Mouse (Mus musculus): Measurements from ENCODE around the gene Rpp25l.
"Not testable (repeated sequence)": the region's sequence is repeated elsewhere in the genome, so short reads cannot be mapped to it uniquely, and the experiment has no call there.

The Rpp25l gene

DNA sequence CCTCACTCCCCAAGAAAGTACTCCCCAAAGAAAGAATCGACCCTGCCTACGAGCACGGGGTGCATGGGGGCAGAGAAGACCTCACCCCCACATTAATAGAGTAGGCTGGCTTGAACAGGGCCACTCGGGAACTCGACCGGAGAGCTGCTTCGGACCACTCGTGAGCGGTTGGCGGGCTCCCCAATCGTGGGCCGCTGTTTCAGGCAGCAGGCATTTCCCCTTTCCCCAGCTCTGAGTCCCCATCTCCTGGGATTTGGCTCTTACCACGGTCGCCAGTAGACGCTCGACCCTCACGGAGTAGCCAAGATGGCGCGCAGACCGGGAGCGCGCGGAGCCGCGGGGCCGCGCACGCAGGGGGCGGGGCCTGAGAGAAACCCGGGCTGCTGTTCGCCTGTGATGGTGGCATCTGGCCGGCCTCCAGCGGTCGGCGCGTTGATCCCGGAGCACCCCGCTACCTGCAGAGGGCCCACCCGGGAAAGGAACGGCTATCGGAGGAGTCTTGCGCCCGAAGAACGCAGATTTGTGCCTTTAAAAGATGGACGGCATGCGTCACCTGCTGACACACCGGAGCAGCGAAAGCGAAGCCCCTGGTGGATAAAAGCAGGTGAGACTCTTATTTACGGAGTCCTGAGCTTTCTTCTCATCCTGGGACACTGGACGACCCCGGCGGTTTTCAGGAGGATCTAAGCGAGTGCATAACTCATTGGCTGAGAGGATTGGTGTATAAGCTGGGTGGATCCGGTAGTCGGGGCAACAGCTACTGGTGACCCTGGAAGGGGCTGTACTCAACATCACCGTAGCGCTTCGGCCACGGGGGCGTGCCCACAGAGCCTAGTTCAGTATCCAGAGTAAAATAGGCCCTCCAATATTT is at the start of gene Rpp25l:
Gene Rpp25l, minus strand, starts transcription at position 338 of the 871 bp plus-strand sequence.
- peak; percentile 85 for DNase-seq (ENCODE audit: low read depth, low spot score)

DNA sequence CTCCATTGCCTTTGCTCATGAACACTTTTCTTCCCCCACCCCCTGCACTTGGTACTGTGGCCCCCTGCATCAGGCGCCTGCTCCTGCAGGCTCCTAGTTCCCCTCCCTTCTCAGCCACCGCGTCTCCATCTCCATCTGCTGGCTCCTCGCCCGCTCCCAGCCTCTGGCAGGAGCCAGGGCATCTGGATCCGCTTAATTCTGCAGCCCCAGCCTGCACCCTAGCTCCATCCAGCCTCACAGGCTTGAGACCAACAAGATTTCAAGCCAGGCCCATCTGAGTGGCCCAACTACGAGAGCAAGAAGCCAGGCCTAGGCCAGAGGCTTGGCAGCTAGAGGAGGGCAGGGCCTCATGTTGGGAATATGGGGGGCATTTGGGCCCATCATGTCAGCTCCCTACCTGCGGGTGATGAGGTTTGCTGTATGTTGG is 49.4 kb upstream of the Rpp25l start:
- DNase-seq (ENCODE audit: low read depth, low spot score): not testable (repeated sequence)

DNA sequence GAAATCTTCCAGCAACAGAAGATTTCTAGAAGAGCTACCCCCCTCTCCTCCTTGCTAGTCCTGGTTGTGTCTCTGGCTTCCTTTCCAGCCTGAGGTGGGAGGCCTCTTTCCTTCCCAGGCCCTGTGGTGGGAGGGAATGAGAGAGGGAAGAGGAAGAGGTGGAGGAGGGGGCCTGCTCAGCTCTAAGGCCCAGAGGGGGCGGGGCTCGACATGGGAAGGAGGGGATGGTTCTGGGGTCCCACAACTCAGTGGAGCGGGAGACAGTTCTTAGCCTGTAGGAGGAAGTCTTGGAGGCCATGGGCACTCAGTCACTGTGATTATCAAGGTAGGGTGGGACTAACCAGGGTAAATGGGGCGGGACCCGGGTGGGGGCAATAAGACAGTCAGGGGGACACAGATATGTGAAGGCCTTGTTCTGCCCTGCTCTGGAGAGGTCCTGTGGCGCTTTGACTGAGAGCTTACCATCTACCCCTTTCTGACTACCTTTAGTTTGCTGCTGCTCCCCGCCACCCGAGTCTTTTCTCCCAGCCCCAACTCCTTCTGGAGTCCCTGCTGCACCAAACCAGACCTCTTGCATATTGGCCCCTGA is 48.9 kb upstream of the Rpp25l start:
- no peak for DNase-seq (ENCODE audit: low read depth, low spot score)

DNA sequence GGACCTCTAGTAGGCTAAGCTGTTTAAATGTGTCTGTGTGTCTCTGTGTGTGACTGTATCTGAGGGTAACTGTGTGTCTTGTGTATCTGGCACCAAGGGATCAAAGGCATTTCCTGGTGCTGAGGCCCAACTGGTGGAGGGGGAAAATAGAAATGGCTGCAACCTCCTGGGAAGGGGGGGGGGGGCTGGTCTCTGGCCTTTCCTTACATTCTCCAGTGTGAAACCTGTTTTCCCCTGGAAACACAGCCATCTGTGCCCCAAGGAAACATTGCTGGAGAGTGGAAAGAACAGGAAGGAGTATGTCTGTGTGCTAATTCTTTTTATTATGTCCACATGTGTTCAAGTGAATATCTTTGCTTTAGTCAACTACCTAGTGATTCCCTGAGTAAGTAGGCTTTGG is 48.3 kb upstream of the Rpp25l start:
- DNase-seq (ENCODE audit: low read depth, low spot score): no peak

DNA sequence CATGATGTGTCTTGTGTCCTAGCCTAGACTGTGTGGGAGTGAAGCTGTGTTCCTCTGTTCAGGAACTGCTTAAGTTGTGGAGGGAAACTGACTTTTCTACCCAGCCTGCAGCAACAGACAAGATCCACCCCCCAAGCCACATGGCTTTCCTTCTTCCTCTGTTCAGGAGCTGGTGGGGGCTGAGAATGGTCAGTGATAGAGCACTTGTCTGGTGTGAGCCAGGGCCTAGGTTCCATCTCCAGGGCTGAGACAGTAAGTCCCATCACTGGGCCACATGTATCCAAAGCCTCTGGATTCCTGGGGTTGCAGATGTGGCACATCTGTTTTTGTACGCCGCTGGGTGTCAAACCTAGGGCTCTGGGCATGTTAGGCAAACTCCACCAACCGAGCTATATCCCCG is 47.6 kb upstream of the Rpp25l start:
- no peak for DNase-seq (ENCODE audit: low read depth, low spot score)

DNA sequence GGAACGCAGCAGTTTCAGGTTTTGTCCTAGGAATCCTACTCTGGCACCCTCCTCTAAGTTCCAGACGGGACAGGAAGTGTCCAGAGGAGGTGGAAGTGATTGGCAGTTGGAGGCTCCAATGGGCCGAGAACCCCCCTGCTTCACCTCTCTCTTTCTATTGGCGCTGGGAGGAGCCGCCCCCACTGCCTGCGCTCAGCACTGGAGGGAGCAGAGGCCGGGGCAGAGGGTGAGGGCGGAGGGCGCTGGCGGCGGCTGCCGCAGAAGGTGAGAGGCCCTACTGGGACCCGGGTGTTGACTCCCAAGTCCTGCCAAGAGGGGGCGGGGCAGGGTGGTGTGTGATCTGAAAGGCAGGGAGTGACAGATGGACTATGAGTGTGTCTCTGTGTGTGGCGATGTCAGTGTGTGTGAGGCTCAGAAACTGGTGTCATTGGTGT is 47.0 kb upstream of the Rpp25l start:
- DNase-seq (ENCODE audit: low read depth, low spot score): peak; percentile 96

DNA sequence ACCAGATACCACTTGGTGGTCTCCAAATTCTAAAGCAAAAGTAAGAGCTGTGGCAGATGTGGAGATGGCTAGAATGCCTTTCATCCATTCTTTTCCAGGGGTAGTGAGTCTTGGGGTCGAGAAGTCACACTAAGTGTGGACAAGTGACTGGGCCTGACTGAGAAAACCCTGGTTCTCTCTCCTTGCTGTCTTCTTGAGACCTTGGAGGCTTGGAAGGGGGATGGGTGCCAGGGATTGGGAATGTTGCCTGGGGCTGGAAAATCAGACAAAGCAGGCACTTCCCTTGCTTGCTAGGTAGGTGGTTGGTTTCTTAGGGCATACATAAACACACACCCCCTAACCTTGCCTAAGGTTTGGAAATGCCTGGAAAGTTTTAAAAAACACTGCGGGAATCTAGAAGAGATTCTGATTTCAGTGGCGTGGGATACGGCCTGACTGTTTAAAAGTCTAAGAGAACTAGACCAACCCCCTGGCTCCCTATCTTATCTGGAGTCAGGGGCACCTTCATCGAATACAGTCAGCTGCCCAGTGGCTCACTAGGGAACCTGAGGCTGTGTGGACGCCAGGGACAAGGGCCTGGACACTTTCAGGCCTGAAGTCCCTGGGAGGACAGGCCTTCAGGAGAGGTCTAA is 46.4 kb upstream of the Rpp25l start:
- DNase-seq (ENCODE audit: low read depth, low spot score): peak; percentile 24

DNA sequence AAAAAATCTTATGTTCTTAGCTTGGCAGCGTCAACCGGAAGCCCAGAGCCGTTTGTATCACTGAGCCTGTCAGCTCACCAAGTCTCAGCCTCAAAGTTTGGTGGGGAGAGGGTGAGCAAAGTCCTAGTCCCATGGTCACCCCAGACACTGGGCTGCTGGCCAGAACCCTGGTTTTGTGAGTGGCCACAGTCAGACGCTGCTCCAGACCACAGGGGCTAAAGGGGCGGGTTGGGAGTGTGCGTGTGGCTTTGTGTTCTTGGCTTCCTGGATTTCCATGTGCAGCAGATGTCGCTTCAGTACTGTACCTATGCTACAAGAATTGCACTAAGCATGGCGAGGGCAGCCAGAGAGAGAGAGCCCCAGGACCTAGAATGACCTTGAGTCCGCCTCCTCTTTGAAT is 45.9 kb upstream of the Rpp25l start:
- no peak for DNase-seq (ENCODE audit: low read depth, low spot score)

DNA sequence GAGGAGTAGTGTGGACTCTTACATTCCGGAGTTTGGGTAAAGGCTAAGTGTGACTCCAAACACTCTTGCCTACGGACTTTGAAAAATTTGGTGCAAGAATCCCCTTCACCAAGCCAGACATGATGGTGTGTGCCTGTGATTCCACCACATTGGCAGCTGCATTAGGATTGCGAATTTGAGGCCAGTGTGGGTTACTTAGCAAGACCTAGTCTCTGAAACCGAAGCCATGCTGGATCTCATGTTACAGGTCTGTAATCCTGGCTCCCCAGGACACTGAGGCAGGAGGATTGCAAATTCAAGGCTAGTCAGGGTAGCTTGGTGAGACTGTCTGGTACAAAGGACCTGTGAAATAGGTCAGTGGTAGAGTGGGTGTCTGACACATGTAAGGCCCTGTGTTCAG is 45.4 kb upstream of the Rpp25l start:
- DNase-seq (ENCODE audit: low read depth, low spot score): no peak

DNA sequence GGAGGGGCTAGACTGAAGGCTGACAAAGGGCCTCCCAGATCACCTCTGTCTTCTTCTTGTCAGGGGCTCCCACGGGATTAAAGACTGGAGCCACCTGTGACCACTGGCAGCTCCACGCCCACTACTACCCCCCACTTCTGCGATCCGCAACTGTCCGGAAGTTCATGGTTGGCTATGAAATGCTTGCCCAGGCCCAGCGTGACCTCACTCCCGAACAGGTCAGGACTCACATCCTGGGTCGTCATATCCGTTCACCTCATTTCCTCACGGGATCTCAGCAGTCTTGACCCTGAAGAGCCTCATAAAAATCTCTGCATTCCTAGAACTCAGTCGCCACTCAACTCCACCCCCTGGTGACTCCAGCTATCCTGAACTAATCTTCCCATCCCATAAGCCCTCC is 44.7 kb upstream of the Rpp25l start:
- peak; percentile 57 for DNase-seq (ENCODE audit: low read depth, low spot score)

DNA sequence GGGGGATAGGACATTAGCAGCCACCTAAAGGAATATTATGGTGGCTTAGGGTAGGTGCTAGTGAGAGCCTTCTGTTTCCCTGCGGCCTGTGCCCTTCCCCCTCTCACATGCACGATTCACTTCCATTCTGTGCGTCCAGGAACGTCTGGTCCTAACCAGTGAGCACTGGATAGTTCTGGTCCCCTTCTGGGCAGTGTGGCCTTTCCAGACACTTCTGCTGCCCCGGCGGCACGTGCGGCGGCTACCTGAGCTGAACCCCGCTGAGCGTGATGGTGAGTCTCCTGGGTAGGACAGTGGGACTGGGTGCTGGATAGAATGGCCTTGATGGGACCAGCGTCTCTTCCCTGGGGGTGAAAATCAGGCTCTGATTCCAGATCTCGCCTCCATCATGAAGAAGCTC is 44.0 kb upstream of the Rpp25l start:
- DNase-seq (ENCODE audit: low read depth, low spot score): no peak

DNA sequence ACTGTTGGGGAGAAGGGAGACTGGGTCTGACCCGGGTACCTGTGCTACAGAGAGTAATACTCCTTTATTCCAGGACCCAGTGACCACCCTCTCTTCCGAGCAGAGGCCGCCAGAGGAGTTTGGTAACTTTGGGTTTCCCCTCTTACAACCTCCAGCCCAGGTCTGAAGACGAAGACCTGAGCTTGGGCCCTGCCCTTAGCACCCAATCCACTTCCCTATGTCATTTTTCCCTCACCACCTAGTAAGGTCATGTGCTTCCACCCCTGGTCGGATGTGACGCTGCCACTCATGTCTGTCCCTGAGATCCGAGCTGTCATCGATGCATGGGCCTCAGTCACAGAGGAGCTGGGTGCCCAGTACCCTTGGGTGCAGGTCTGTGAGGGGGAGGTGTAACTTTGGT is 43.1 kb upstream of the Rpp25l start:
- DNase-seq (ENCODE audit: low read depth, low spot score): no peak

DNA sequence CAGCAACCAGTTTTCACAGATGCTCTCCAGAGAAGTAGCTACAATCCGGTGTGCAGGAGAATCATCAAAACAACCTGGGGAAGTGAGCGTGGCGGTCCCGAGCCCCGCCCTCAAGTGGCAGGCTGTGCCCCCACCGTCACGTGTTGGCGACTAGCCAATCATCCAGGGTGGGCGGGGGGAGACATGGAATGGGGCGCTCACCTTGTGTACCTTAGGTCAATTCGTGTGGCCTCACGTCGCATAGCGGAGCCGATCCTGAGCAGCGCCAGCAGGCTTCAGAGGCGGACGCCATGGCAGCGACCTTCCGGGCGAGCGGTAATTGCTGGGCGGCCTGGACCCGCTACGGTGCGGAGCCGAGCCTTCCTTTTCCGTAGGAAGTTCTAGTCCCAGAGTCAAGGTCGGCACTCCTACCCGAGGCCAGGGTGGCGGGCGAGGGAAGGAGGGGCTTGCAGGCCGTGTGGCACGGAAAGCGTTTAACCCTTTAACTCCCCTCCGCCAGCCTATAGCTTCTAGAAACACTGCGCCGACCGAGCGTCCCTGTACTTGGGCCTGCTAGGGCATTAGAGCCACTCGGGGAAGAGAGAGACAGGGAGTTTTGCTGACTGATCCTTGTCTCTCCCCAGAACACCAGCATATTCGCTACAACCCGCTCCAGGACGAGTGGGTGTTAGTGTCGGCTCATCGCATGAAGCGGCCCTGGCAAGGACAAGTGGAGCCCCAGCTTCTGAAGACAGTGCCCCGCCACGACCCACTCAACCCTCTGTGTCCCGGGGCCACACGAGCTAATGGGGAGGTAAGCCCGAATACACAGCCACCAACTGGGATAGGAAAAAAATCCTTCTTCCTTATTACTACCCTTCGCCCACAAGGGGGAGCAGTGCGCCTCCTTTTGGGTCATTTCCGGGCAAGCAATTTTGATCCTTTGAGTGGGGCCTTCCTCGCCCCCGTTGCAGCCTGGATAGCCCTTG is 42.3 kb upstream of the Rpp25l start, which contains the start of gene Sigmar1:
Gene Sigmar1, minus strand, starts transcription at position 820 of the 968 bp plus-strand sequence.
- peak; percentile 97 for DNase-seq (ENCODE audit: low read depth, low spot score)

DNA sequence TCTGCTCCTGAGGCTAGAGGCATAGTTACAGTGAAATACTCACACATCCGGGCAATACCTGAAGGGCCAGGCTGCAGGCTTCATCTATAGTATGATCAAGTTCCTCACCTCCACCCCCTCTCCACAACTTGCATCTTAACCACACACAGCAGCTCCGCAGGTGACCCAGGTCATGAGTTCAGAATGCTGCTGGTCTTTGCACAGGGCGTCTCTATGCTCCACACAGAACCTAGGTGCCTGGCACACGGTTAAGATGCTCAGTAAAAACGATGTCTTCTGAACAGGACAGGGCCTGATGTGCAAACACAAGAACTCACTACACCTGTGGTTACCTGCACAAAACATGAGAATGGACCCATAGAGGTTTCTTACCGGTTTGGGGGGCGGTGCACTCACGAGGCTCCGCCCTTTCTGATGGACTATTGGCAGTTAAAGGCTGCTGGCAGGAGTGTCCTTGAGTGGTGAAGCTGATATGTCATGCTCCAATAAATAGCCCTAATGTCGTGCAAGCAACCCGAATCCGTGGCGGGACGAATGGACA is 41.5 kb upstream of the Rpp25l start, which contains the start of gene Galt:
Gene Galt, plus strand, starts transcription at position 432 of the 541 bp plus-strand sequence.
- DNase-seq (ENCODE audit: low read depth, low spot score): peak; percentile 93

DNA sequence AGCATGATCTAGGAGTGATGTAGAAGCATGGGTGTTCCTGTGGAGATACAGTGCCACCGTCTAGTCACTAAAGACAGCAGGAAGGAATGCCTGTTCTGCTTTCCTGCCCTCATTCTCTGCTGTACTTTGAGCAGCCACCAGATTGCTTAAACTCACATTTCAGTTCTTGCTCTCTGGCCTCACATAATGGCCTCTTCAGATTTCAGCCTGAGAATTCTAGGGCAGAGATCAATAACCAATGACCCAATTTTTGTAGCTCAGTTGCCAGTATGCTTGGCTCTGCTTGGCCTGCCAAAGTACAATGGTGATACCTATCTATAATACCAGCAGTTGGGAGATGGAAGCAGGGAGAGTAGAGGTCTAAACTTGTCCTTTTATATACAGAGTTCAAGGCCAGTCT is 31.7 kb upstream of the Rpp25l start:
- DNase-seq (ENCODE audit: low read depth, low spot score): no peak

DNA sequence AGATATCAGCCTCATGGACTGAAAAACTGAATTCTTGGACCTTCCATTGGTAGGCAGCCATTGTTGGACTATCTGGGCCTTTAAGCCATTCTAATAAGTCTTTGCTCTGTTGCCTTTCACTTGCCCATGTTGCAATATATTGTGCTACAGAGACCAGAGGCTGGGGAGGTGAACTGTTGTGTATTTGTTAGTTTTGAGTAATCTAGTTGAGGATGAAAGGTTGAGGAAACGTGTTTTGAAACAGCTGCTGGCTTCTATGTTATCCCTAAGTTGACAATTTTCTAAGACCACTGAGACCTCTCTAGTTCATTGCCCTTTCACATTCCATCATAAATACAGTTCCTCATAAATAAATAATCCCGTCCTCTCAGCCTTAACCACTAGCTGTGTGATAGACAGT is 30.8 kb upstream of the Rpp25l start:
- DNase-seq (ENCODE audit: low read depth, low spot score): no peak

DNA sequence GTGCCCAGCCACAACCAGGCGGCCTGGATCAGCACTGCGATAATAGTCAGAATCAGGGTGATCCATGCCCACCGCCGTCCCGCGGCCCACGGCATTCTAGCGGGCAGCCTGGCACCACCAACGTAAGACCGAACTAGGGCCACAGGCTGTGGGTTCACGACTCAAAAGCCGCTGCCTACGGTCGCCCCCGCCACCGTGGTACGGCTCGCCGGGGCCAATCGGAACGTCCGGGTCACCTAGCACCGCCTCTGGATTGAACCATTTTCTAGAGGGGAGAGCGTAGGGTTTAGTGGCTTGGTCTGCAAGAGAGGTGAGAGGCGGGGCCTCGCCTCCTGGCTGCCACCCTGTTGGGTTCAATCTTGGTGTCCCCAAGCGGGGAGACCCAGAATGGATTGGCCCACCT is 27.8 kb upstream of the Rpp25l start:
- DNase-seq (ENCODE audit: low read depth, low spot score): peak; percentile 99

DNA sequence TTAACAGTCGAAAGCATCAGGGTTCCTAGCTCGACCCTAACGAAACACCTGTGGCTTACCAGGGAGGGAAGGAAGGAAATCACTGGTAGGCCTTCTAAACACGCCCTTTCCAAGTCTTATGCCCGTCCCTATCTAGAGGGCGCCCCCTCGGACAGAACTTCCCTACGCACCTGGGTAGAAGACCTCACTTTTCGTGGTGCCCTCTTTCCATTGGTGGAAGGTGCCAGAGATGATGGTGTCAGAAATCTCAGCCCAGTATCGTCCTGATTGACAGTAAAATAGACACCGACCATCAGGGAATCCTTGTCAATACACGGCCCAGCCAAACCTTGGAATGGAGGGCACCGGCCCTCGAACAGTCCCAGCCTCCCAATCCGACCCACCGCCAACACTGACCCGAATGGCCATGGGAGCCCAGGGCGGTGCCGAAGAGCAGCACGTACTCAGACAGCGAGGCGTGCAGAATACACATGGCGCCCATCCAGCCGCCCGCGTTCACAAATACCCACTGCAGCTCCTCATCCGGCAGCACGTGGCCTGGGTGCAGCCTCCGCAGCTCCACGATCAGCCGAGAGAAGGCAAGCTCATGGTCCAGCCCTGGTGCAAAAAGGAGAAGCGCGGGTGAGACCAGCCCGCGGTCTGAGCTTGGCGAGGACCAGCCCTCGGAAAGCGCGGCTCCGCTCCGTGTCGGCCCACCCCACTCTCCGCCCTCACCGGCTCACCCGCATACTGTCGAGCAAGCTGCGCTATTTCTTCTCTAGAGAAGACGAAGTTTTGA is 27.2 kb upstream of the Rpp25l start:
- DNase-seq (ENCODE audit: low read depth, low spot score): peak; percentile 57

DNA sequence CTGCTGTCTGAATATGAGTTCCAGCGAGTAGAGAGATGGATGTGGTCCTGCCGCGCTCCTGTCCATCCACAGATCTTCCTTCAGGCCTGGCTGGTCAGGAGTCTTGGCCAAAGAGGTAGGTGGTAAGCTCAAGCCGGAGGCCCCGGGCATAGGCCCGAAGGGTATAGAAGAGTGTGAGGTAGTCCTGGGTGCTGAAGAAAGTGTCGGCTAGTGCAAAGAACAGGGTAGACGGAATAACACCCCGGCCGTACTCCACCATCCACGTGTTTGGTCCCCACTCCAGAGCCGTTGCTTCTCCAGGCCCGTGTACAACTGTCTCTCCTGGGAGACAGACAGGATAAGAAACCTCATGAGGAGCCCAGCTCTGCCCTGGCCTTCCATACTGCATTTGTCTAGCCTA is 25.9 kb upstream of the Rpp25l start:
- no peak for DNase-seq (ENCODE audit: low read depth, low spot score)

DNA sequence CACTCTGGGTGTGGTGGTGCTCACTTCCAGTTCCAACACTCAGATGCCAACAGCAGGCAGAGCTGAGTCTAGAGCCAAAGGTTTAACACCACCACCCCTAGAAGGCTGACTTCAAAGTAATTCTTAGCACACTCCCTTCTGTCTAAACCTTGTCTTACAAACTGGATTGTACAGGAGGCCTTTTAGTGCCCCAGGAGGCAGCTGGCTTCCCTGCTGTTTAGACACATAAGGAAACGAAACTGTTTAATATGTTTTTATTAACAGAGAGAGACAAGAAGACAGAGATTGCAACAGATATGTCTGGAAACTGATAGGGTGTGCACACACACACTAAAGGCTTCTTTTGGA is 24.9 kb upstream of the Rpp25l start:
- no peak for DNase-seq (ENCODE audit: low read depth, low spot score)

Measured in R1 (cell line).